Mouse (Mus musculus) stomach, postnatal 0 days (tissue): ENCODE measurements around the gene Tmem45a2. TPM values are rescaled to one million over a fixed set of nuclear protein-coding genes. Genes with fewer than 3 reads are reported as not detected.
"Not testable (repeated sequence)": the region's sequence is repeated elsewhere in the genome, so short reads cannot be mapped to it uniquely, and the experiment has no call there.

Experiments
- ATAC-seq: fragments of 200-750 bp; cut with Nextera tagmentation; 2 replicates; pipeline ENCODE4 v1.8.0; 2017; ENCODE audit not compliant: low FRiP score, low TSS enrichment
- DNase-seq: peaks from one replicate; pipeline ENCODE4 v3.0.0-alpha.2; 2016; ENCODE audit warnings: low spot score
- H3K27ac ChIP-seq: fragments of 300-500 bp; sonication (generic); replicated peaks from 2 replicates; pipeline ENCODE4 v1.5.1; 2014; ENCODE audit warnings: mild to moderate bottlenecking, control low read depth
- H3K27me3 ChIP-seq: fragments of 300-500 bp; sonication (generic); 2 replicates; pipeline ENCODE4 v1.6.1; 2014; ENCODE audit warnings: low read length; ENCODE audit not compliant: control insufficient read depth, insufficient read depth
- H3K36me3 ChIP-seq: fragments of 300-500 bp; sonication (generic); 2 replicates; pipeline ENCODE4 v1.6.1; 2014; ENCODE audit warnings: low read length, mixed read lengths; ENCODE audit not compliant: control insufficient read depth, insufficient read depth
- H3K4me1 ChIP-seq: fragments of 300-500 bp; sonication (generic); replicated peaks from 2 replicates; pipeline ENCODE4 v1.6.1; 2014; ENCODE audit warnings: antibody characterized with exemption; ENCODE audit not compliant: control insufficient read depth, insufficient read depth
- H3K4me2 ChIP-seq: fragments of 300-500 bp; sonication (generic); replicated peaks from 2 replicates; pipeline ENCODE4 v1.6.1; 2014; ENCODE audit warnings: low read depth, mild to moderate bottlenecking, control low read depth, moderate library complexity
- H3K4me3 ChIP-seq: fragments of 300-500 bp; sonication (generic); 2 replicates; pipeline ENCODE4 v1.5.1; 2014; ENCODE audit warnings: low read depth, low read length, control low read depth
- H3K9ac ChIP-seq: fragments of 300-500 bp; sonication (generic); 2 replicates; pipeline ENCODE4 v1.6.1; 2014; ENCODE audit warnings: mild to moderate bottlenecking, low read length, control low read depth, mixed read lengths
- H3K9me3 ChIP-seq: fragments of 300-500 bp; sonication (generic); 2 replicates; pipeline ENCODE4 v1.6.1; 2016; ENCODE audit warnings: low read length; ENCODE audit not compliant: control insufficient read depth
- CTCF ChIP-seq: IDR thresholded peaks from 2 replicates; pipeline ENCODE4 v1.5.1; 2016; ENCODE audit warnings: antibody characterized with exemption, low read depth, mild to moderate bottlenecking, moderate library complexity
- EP300 ChIP-seq: optimal IDR thresholded peaks from 2 replicates; pipeline ENCODE3; 2016; ENCODE audit warnings: antibody characterized with exemption
- WGBS: fragments of 180-500 bp; shearing (Covaris S2); extraction: QIAGEN DNeasy Blood & Tissue Kit; methylation state at CpG from one replicate; pipeline ENCODE4 v1.1.7; 2014; 5-methylcytosine and 5-hydroxymethylcytosine counted together
- polyA plus RNA-seq: library from polyadenylated mRNA; unstranded; fragments of >200 nt; fragmentation: Nextera tagmentation; extraction: Ambion mirVana; gene quantifications from 2 replicates; pipeline ENCODE4 v1.2.1, GENCODE M21; 2015

Tmem45a2 gene
- polyA plus RNA-seq, 1 experiment from 2014 or later, result 30.4 TPM

- no peak overlapping the region for H3K9ac ChIP-seq
- no peak overlapping the region for H3K4me2 ChIP-seq
- H3K9me3 ChIP-seq, result no peaks in the 10 kb centered on the region
- no peaks in the 10 kb centered on the region for H3K36me3 ChIP-seq
- H3K4me1 ChIP-seq, result no peaks in the 10 kb centered on the region
- no peak overlapping the region for H3K27ac ChIP-seq
- H3K4me3 ChIP-seq, result no peak overlapping the region
- ATAC-seq (no peak), DNase-seq (no peak)
- H3K27me3 ChIP-seq, result no peaks in the 10 kb centered on the region
- 88% methylated on average over 4 of the region's 4 CpGs for whole genome bisulfite sequencing
- TF ChIP-seq CTCF (no peak), EP300 (no peak)
These were observed 14.2 kb downstream of the Tmem45a2 start for GRCm38 (mm10) chr16:57056995-57057394.

GRCm38 (mm10) chr16:57049974-57050373 lies 21.2 kb downstream of the Tmem45a2 start:
- Histone ChIP-seq H3K9ac (no peak overlapping the region), H3K27ac (no peak overlapping the region), H3K9me3 (no peaks in the 10 kb centered on the region), H3K4me2 (no peak overlapping the region), H3K4me1 (no peaks in the 10 kb centered on the region), H3K4me3 (no peak overlapping the region), H3K36me3 (no peaks in the 10 kb centered on the region), H3K27me3 (no peaks in the 10 kb centered on the region)
- 93% methylated on average over 3 of the region's 3 CpGs for WGBS
- no peak for ATAC-seq
- no peak for DNase-seq
- TF ChIP-seq EP300 (no peak), CTCF (no peak)

- no peaks in the 10 kb centered on the region for H3K4me1 ChIP-seq
- whole genome bisulfite sequencing, result 43% methylated on average over 5 of the region's 5 CpGs
- no peak for ATAC-seq
These were observed 32.6 kb downstream of the Tmem45a2 start for GRCm38 (mm10) chr16:57038600-57038999.

GRCm38 (mm10) chr16:57030150-57030885 lies 40.9 kb downstream of the Tmem45a2 start:
- no peak overlapping the region for H3K9ac ChIP-seq
- 85% methylated on average over 7 of the region's 7 CpGs for WGBS
- H3K4me3 ChIP-seq, result no peak overlapping the region
- no peaks in the 10 kb centered on the region for H3K27me3 ChIP-seq
- no peak overlapping the region for H3K27ac ChIP-seq
- no peaks in the 10 kb centered on the region for H3K4me1 ChIP-seq
- ATAC-seq (no peak), DNase-seq (no peak)
- no peaks in the 10 kb centered on the region for H3K36me3 ChIP-seq
- H3K4me2 ChIP-seq, result no peak overlapping the region
- no peaks in the 10 kb centered on the region for H3K9me3 ChIP-seq
- TF ChIP-seq CTCF, result no peak
- TF ChIP-seq EP300, result no peak

More at GRCm38 (mm10) chr16:57038600-57038999, 32.6 kb downstream of the Tmem45a2 start:
- Histone ChIP-seq H3K9me3 (no peaks in the 10 kb centered on the region), H3K9ac (no peak overlapping the region), H3K27ac (no peak overlapping the region), H3K4me3 (no peak overlapping the region), H3K36me3 (no peaks in the 10 kb centered on the region), H3K4me2 (no peak overlapping the region), H3K27me3 (no peaks in the 10 kb centered on the region)
- DNase-seq, result no peak
- TF ChIP-seq CTCF, result no peak

GRCm38 (mm10) chr16:56998283-56998682 lies 72.9 kb downstream of the Tmem45a2 start:
- H3K27me3 ChIP-seq, DNase-seq, H3K9me3 ChIP-seq, H3K4me2 ChIP-seq, H3K9ac ChIP-seq, H3K4me1 ChIP-seq, H3K4me3 ChIP-seq, ATAC-seq, H3K36me3 ChIP-seq, H3K27ac ChIP-seq: not testable (repeated sequence)
- WGBS, result 82% methylated on average over 9 of the region's 9 CpGs

Other genes starting within 250 kb of the Tmem45a2 start
- 48.9 and 53.3 TPM in 2 replicates for gene Tmem45a, start 185.2 kb downstream of the Tmem45a2 start, polyA plus RNA-seq
- not detected in 2 replicates for gene Lnp1, start 143.3 kb downstream of the Tmem45a2 start, polyA plus RNA-seq
- gene Tomm70a, start 50.3 kb upstream of the Tmem45a2 start, polyA plus RNA-seq, result 26.5 and 27.2 TPM in 2 replicates
- gene Nit2, start 96.0 kb upstream of the Tmem45a2 start, polyA plus RNA-seq, result 40.2 and 41.3 TPM in 2 replicates
- gene Tbc1d23, start 160.1 kb upstream of the Tmem45a2 start, polyA plus RNA-seq, result 16.9 and 17.1 TPM in 2 replicates
- 0.08 TPM in 1 of 2 replicates, not detected in the other for gene Tmem30c, start 221.5 kb upstream of the Tmem45a2 start, polyA plus RNA-seq